Mouse (Mus musculus): ENCODE data around the gene Tbc1d22a. TPM values are rescaled to one million over a fixed set of nuclear protein-coding genes. Genes with fewer than 3 reads are reported as not detected.

Gene Tbc1d22a
- total and polyA plus RNA-seq, 3 experiments, result 15.1 to 21.1 TPM; not detected in 1

DNA sequence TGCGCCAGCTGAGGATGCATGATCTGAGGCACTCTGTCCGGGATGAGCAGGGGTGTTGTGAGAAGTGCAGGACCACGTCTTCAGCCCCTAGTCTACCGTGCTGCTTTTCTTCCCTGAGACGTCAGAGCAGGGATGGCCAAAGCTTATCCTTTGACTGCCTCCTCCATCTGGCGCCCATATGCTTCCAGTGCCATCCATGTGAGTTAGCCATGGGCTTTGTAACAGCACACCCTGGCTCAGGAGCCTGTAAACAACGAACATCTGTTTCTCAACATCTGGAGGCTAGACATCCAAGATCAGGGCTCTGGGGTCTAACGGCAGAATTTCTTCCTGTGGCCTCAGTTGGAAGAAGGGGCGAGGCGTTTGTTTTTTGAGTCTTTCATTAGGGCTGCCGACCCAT, 259.2 kb downstream of the Tbc1d22a start:
- H3K79me2 ChIP-seq (ENCODE audit: control insufficient read depth, insufficient read depth, low read length, poor library complexity), result no peaks in the 10 kb centered on the region
- H3K4me1 ChIP-seq (ENCODE audit: control insufficient read depth in 1 of 2, insufficient read depth in 2 of 2, low read length in 2 of 2), result no peaks in the 10 kb centered on the region
- no peaks in the 10 kb centered on the region for H3K36me3 ChIP-seq (ENCODE audit: control insufficient read depth in 1 of 2, insufficient read depth in 2 of 2, low read length in 2 of 2)
- H3K27me3 ChIP-seq (ENCODE audit: control insufficient read depth in 1 of 2, insufficient read depth in 2 of 2, low read length in 2 of 2), result no peaks in the 10 kb centered on the region
- DNase-seq (ENCODE audit: low read depth, low spot score), result no peak
- no peak overlapping the region for H3K4me3 ChIP-seq (ENCODE audit: control insufficient read depth in 1 of 2, insufficient read depth in 1 of 2, low read depth in 2 of 2, low read length in 2 of 2)
- H3K9ac ChIP-seq (ENCODE audit: control insufficient read depth, low read depth, low read length, poor library complexity, severe bottlenecking), result no peak overlapping the region
- no peak for TF ChIP-seq E2F4 (IDR thresholded peaks at IDR 0.05; ENCODE audit: borderline replicate concordance, low read depth, low read length)
- TF ChIP-seq ETS1 (IDR thresholded peaks at IDR 0.05; ENCODE audit: low read depth, low read length), result no peak
- no peak for TF ChIP-seq ZC3H11A (IDR thresholded peaks at IDR 0.05; ENCODE audit: low read depth, low read length)
- no peak for TF ChIP-seq BHLHE40 (IDR thresholded peaks at IDR 0.05; ENCODE audit: borderline replicate concordance, low read depth, low read length)
- no peak for TF ChIP-seq CHD2 (IDR thresholded peaks at IDR 0.05; ENCODE audit: low read length)
- TF ChIP-seq MYC (IDR thresholded peaks at IDR 0.05; ENCODE audit: low read depth, low read length), result no peak
- no peak for TF ChIP-seq HCFC1 (IDR thresholded peaks at IDR 0.05; ENCODE audit: low read depth, low read length)
- no peak for TF ChIP-seq EP300 (IDR thresholded peaks at IDR 0.05; ENCODE audit: low read depth in 1 of 2, low read length in 2 of 2)
- no peak for TF ChIP-seq USF1 (IDR thresholded peaks at IDR 0.05; ENCODE audit: low read depth, low read length)
- TF ChIP-seq POLR2A (IDR thresholded peaks at IDR 0.05; ENCODE audit: control insufficient read depth in 1 of 2, insufficient read depth in 1 of 2, low read depth in 1 of 2, low read length in 2 of 2, poor library complexity in 1 of 2), result no peak
- no peak for TF ChIP-seq RCOR1 (IDR thresholded peaks at IDR 0.05; ENCODE audit: low read depth, low read length)
- no peak for TF ChIP-seq JUND (IDR thresholded peaks at IDR 0.05; ENCODE audit: low read depth, low read length)
- TF ChIP-seq ZMIZ1 (IDR thresholded peaks at IDR 0.05; ENCODE audit: low read depth, low read length), result no peak
- no peak for TF ChIP-seq MAFK (IDR thresholded peaks at IDR 0.05; ENCODE audit: borderline replicate concordance, low read depth, low read length)
- TF ChIP-seq SIN3A (IDR thresholded peaks at IDR 0.05; ENCODE audit: low read length), result no peak
- TF ChIP-seq CTCF (IDR thresholded peaks at IDR 0.05 in 2 of 3, conservative IDR thresholded peaks at IDR 0.05 in 1 of 3; ENCODE audit: control insufficient read depth in 1 of 3, insufficient read depth in 1 of 3, low read depth in 2 of 3, low read length in 3 of 3, poor library complexity in 1 of 3, severe bottlenecking in 1 of 3), result no peak
- TF ChIP-seq SMC3 (IDR thresholded peaks at IDR 0.05; ENCODE audit: low read depth, low read length), result no peak
- no peak for TF ChIP-seq USF2 (IDR thresholded peaks at IDR 0.05; ENCODE audit: borderline replicate concordance in 1 of 2, insufficient read depth in 1 of 2, low read depth in 1 of 2, low read length in 2 of 2)
- TF ChIP-seq MEF2A (IDR thresholded peaks at IDR 0.05; ENCODE audit: extremely low read depth, insufficient replicate concordance, low read depth, low read length, poor library complexity, severe bottlenecking), result no peak
- TF ChIP-seq GABPA (IDR thresholded peaks at IDR 0.05; ENCODE audit: low read depth, low read length), result no peak
- no peaks in the 10 kb centered on the region for H3K9me3 ChIP-seq (replicated peaks; ENCODE audit: insufficient read depth, low read length)
- no peak overlapping the region for H3K27ac ChIP-seq (ENCODE audit: control insufficient read depth, low read depth, low read length)

- Histone ChIP-seq H3K36me3 (ENCODE audit: control insufficient read depth in 1 of 2, insufficient read depth in 2 of 2, low read length in 2 of 2) (no peaks in the 10 kb centered on the region), H3K9me3 (replicated peaks; ENCODE audit: insufficient read depth, low read length) (no peaks in the 10 kb centered on the region), H3K4me1 (ENCODE audit: control insufficient read depth in 1 of 2, insufficient read depth in 2 of 2, low read length in 2 of 2) (no peaks in the 10 kb centered on the region), H3K27ac (ENCODE audit: control insufficient read depth, low read depth, low read length) (no peak overlapping the region), H3K4me3 (ENCODE audit: control insufficient read depth in 1 of 2, insufficient read depth in 1 of 2, low read depth in 2 of 2, low read length in 2 of 2) (no peak overlapping the region), H3K9ac (ENCODE audit: control insufficient read depth, low read depth, low read length, poor library complexity, severe bottlenecking) (no peak overlapping the region), H3K79me2 (ENCODE audit: control insufficient read depth, insufficient read depth, low read length, poor library complexity) (no peaks in the 10 kb centered on the region), H3K27me3 (ENCODE audit: control insufficient read depth in 1 of 2, insufficient read depth in 2 of 2, low read length in 2 of 2) (no peaks in the 10 kb centered on the region)
- no peak for DNase-seq (ENCODE audit: low read depth, low spot score)
- no peak for TF ChIP-seq JUND (IDR thresholded peaks at IDR 0.05; ENCODE audit: low read depth, low read length)
- no peak for TF ChIP-seq GATA1 (IDR thresholded peaks at IDR 0.05; ENCODE audit: low read depth, low read length)
- TF ChIP-seq MAX (IDR thresholded peaks at IDR 0.05; ENCODE audit: low read length), result no peak
- TF ChIP-seq NELFE (IDR thresholded peaks at IDR 0.05; ENCODE audit: low read depth, low read length), result no peak
- TF ChIP-seq CHD1 (IDR thresholded peaks at IDR 0.05; ENCODE audit: low read depth, low read length), result no peak
- no peak for TF ChIP-seq USF1 (IDR thresholded peaks at IDR 0.05; ENCODE audit: low read depth, low read length)
- TF ChIP-seq MAFK (IDR thresholded peaks at IDR 0.05; ENCODE audit: borderline replicate concordance, low read depth, low read length), result no peak
- TF ChIP-seq TCF12 (IDR thresholded peaks at IDR 0.05; ENCODE audit: low read depth, low read length), result no peak
- no peak for TF ChIP-seq USF2 (IDR thresholded peaks at IDR 0.05; ENCODE audit: borderline replicate concordance in 1 of 2, insufficient read depth in 1 of 2, low read depth in 1 of 2, low read length in 2 of 2)
- TF ChIP-seq ZMIZ1 (IDR thresholded peaks at IDR 0.05; ENCODE audit: low read depth, low read length), result no peak
- no peak for TF ChIP-seq TAL1 (IDR thresholded peaks at IDR 0.05; ENCODE audit: low read length)
- TF ChIP-seq EP300 (IDR thresholded peaks at IDR 0.05; ENCODE audit: low read depth in 1 of 2, low read length in 2 of 2), result no peak
These were observed 260.7 kb downstream of the Tbc1d22a start for GRCm38 (mm10) chr15:86474951-86475350.

All from MEL (cell line).